Mouse (Mus musculus) heart, adult 2 months (tissue): ENCODE measurements around the gene Bcap31.

ENCODE experiments used
- CTCF ChIP-seq: fragments of 200-600 bp; IDR thresholded peaks from 2 replicates; pipeline ENCODE4 v1.8.1; 2022; ENCODE audit warnings: antibody characterized with exemption, mild to moderate bottlenecking, moderate library complexity
- POLR2A ChIP-seq: fragments of 200-500 bp; IDR thresholded peaks from 2 replicates; pipeline ENCODE4 v1.6.1; 2011; ENCODE audit warnings: mild to moderate bottlenecking, low read depth, low read length, control low read depth; ENCODE audit not compliant: insufficient read depth

GRCm38 (mm10) chrX:73639255-73639675 is 76.7 kb downstream of the Bcap31 start, which contains the start of gene Dusp9:
- TF ChIP-seq CTCF (no peak), POLR2A (no peak)
